Mouse (Mus musculus): ENCODE measurements at regions not wholly inside any gene's neighbourhood (a gene's known extent, or its start where the extent isn't known, plus 50 kb on each side); places are given as distances from the start of the nearest gene placed in this dataset.

DNA sequence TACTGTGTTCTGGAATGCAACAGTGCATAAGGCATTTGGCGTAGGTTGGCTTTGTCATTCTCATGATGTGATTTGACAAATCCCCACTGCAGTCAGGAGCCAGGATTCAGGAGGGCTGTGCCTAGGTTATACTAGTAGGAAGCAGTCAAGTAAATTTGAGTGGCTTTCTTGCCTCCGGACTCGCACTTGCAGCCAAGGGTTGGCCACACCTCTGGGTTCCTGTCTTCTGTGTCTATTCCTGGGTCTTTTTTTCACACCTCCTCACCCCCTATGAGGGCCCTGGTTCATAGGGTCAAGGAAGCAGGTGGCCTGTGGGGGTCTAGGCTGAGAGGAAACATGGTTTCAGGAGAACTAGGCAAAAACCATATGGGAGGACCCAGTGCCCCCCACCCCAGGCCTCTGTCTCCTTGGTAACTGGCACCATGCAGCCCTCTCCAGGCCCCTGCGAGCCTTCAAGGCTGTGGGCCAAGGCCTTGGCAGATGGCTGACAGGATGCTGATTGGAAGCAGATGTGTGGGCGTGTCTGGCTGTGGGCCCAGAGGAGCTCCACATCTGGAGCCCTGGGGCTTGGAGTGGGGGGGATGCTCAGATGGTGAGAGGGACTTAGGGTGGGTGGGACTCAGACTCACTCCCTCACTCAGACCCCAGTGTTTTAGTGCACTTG is 195.7 kb downstream of the Rgs3 start:
- no peak for DNase-seq (ENCODE audit: low spot score in 2 of 2)

DNA sequence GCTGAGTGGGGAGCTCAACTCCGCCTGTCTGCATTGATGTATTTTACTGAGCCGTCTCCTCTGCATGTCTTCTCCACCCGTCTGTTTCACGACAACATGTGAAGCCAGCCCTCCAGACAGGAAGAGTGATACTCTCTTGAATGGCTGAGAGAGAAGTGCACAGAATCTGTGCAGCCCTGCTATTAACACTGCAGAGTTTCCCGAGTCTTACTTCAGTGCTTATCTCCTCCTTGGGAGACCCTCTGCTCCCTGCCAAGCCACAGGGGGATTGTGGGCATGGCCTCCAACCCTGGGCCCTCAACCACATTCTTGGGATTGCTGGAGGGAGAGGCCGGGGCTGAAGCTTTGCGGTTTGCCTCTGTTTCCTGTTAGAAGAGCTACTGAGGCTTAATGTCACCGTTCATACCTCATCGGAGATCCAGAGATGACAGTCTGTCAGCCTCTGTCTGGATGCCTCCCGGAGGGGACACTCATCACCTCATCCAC is 197.1 kb downstream of the Rgs3 start:
- intact Hi-C loops (cut with DNase I): no loop called here
- no peak for DNase-seq (ENCODE audit: low spot score in 2 of 2)

More for the DNA sequence above, 195.7 kb downstream of the Rgs3 start:
- intact Hi-C loops (cut with DNase I): no loop called here

GRCm38 (mm10) chr4:62760748-62761604 is 201.3 kb downstream of the Rgs3 start:
- intact Hi-C loops (cut with DNase I): loop anchor here (1.0 kb wide), 1 partner anchor 64 kb away; no protein-coding TSS in a partner anchor
- DNase-seq (ENCODE audit: low spot score in 2 of 2): no peak

DNA sequence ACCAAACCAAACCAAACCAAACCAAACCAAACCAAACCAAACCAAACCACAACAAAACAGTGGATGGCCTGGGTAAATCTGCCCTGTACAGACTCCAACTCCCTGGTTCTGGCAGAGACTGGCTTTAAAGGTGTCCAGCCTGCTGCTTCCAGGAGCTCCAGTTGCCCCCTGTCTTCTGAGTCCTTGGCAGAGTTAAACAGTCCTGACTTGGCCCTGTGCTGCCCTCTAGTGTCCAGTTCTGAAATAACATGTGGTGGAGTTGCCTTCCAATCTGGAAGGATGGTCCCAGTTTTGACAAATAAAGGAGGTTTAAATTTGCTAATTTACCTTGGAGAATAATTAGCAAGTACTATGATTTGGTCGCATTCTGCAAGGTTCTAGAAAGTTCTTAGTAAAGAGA is 202.0 kb downstream of the Rgs3 start:
- DNase-seq (ENCODE audit: low spot score in 2 of 2): peak; percentile 55 to 78
- intact Hi-C loops (cut with DNase I): loop anchor here (1.0 kb wide), 1 partner anchor 64 kb away; no protein-coding TSS in a partner anchor

GRCm38 (mm10) chr4:62763990-62764389 is 201.4 kb upstream of the Zfp618 start:
- peak; percentile 69 to 84 for DNase-seq (ENCODE audit: low spot score in 2 of 2)
- intact Hi-C loops (cut with DNase I): loop anchor here (1.0 kb wide), 1 partner anchor 203 kb away; no protein-coding TSS in a partner anchor

DNA sequence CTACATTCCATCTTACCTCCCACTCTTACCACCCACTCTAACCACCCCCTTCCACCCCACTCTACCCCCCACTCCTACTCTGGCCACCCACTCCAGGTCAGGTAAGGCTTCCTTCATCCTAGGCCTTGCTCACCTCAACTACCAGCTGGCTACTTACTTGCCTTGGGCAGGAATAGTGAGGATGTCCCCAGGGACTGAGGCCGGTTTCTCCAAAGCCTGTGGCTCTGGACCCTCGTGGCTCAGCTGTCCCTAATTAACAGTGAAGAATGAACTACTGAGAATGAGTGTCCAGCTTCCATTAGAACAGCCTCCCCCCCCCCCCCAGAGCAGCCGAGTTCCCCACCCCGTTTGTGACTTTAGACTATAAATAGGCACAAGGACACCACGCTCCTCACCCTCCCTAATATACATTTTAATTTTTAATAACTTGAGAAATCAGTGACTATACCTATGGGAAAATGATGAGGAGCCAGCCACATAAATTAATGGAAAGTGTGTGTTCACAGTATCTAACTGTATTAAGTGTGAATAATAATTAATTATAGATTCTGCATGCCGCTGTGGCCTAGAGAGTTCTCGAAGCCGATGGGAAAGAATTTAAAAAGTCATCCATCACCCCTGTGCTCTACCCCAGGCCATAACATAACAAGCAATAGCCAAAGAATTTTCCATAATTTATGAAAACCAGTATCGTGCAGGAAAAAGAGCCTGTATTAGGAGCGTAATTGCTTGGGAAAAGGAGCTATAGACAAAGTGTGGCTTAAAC is 195.7 kb upstream of the Zfp618 start:
- intact Hi-C loops (cut with DNase I): no loop called here
- no peak for DNase-seq (ENCODE audit: low spot score in 2 of 2)

DNA sequence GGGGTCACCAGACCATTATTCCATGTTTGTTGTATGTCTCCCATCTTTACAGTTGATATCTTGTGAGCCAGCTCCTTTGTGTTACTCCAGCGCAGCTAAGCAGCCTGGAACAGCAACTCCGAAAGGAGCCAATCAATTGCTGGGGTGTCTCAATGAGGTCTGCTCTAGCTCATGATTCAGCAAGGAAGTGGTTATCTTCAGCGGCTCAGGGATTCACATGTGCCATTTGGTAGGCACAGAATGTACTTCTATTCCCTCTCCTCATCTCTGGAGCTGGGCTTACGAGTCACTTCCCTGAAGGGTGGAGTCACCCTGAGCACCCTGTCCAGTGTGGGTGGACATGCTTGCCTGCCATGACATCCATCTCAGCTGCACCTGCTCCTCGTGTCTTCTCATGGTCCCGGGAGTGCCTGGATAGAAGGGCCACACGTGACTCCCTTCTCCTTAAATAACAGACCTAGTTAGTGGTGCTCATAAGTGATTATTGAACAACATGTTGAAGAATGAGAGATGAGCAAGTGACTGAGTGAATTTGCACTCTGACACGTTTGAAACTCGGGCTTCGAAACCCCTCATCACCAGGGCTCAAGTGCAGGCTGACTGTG is 190.3 kb upstream of the Zfp618 start:
- intact Hi-C loops (cut with DNase I): no loop called here
- DNase-seq (ENCODE audit: low spot score in 2 of 2): no peak

- intact Hi-C loops (cut with DNase I): no loop called here
Observed at GRCm38 (mm10) chr4:62776881-62777280, 188.5 kb upstream of the Zfp618 start.

DNA sequence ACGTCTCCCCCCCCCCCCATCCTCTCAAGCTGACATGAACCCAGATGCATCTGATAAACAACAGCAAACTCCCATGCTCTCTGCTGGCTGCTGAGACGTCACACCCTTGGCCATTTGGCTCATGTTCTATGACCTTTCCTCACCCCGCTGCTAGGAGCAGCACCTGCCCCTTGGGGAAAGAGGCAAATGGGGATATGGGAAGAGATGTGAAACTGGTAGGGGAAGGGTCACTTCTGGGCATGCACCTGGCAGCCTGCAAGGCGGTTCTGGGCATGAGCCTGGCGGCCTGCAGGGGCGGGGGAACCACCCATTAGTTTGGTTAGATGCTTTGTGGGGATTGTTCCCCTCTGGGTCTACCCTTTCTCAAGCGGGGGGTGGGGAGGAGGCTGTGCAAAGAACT is 187.9 kb upstream of the Zfp618 start:
- intact Hi-C loops (cut with DNase I): no loop called here
- no peak for DNase-seq (ENCODE audit: low spot score in 2 of 2)

More at GRCm38 (mm10) chr4:62776881-62777280, 188.5 kb upstream of the Zfp618 start:
- DNase-seq (ENCODE audit: low spot score in 2 of 2): no peak

DNA sequence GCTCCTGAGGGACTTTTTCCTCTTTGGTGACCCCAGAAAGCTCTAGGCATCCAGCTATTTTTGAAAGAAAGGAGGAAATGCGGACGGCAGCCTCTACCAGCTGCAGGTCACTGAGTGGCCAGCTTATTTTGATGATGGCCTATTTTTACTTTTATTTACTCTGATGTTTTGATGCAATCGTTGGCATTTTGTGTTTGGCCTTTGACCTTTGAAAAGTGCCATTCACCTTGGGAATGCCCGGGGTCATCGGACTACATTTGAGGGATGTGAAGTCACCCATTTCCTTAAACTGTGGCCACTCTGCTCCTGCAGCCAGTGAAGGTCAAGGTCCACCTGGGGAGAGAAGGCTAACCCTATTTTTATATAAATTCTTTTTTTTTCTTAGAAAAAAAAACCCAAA is 186.8 kb upstream of the Zfp618 start:
- intact Hi-C loops (cut with DNase I): no loop called here
- no peak for DNase-seq (ENCODE audit: low spot score in 2 of 2)

GRCm38 (mm10) chr4:62780409-62780808 is 185.0 kb upstream of the Zfp618 start:
- peak; percentile 81 to 88 for DNase-seq (ENCODE audit: low spot score in 2 of 2)
- intact Hi-C loops (cut with DNase I): loop anchor here (2.0 to 10.0 kb wide), 2 partner anchors 184 to 338 kb away; partner anchors contain the start of gene Zfp618

GRCm38 (mm10) chr4:62780837-62781236 is 184.5 kb upstream of the Zfp618 start:
- no peak for DNase-seq (ENCODE audit: low spot score in 2 of 2)
- intact Hi-C loops (cut with DNase I): loop anchor here (2.0 to 10.0 kb wide), 2 partner anchors 184 to 338 kb away; partner anchors contain the start of gene Zfp618

- intact Hi-C loops (cut with DNase I): loop anchor here (2.0 to 10.0 kb wide), 2 partner anchors 183 to 337 kb away; partner anchors contain the start of gene Zfp618
- no peak for DNase-seq (ENCODE audit: low spot score in 2 of 2)
Observed at GRCm38 (mm10) chr4:62781309-62781800, 184.0 kb upstream of the Zfp618 start.

GRCm38 (mm10) chr4:62785711-62786110 is 179.7 kb upstream of the Zfp618 start:
- no peak for DNase-seq (ENCODE audit: low spot score in 2 of 2)

GRCm38 (mm10) chr4:62789696-62790095 is 175.7 kb upstream of the Zfp618 start:
- DNase-seq (ENCODE audit: low spot score in 2 of 2): no peak
- intact Hi-C loops (cut with DNase I): loop anchor here (10.0 kb wide), 1 partner anchor 175 kb away; the partner anchor contains the start of gene Zfp618

More at GRCm38 (mm10) chr4:62785711-62786110, 179.7 kb upstream of the Zfp618 start:
- intact Hi-C loops (cut with DNase I): loop anchor here (10.0 kb wide), 1 partner anchor 179 kb away; the partner anchor contains the start of gene Zfp618

DNA sequence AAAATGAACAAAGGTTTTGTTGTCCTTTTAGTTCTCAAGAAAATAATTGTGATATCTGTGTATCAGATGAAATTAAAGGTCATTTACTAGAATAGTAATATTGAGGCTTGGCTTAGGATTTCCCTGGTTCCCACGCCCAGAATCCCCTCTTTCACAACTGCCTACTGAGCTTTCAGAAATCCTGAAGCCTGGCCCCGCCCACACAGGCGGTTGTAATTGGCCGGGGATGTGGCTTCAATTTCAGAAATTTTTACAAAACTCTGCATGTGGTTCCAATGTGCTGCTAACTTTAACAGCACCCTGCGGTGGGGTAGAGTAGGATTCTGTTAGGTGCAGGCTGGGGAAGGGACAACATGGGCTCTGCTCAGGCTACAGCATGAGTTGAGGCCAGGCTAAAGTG is 171.8 kb upstream of the Zfp618 start:
- DNase-seq (ENCODE audit: low spot score in 2 of 2): no peak
- intact Hi-C loops (cut with DNase I): no loop called here

- intact Hi-C loops (cut with DNase I): no loop called here
- no peak for DNase-seq (ENCODE audit: low spot score in 2 of 2)
Observed at GRCm38 (mm10) chr4:62795538-62795937, 169.8 kb upstream of the Zfp618 start.

DNA sequence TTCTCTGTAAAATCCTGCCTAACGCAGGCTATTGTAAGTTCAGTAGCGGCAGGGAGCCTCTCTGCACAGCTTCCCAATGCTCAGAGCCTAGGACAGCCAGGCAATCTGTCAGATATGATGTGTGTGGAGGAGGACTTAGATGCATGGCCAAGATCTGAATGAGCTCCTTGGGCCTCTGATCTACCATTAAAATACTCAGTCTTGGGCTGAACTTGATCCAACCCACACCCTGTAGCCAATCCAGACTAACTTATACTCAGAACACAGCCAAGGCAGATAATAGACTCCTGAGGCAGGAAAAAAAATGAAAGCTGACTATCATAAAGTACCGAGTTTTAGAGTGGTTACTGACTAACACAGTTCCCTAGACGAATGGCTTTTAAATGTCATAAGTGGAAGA is 165.4 kb upstream of the Zfp618 start:
- intact Hi-C loops (cut with DNase I): no loop called here
- DNase-seq (ENCODE audit: low spot score in 2 of 2): no peak

GRCm38 (mm10) chr4:62805841-62806240 is 159.5 kb upstream of the Zfp618 start:
- no peak for DNase-seq (ENCODE audit: low spot score in 2 of 2)
- intact Hi-C loops (cut with DNase I): no loop called here

Measured in left cerebral cortex, postnatal 36 days (tissue).